Mouse (Mus musculus) G1E (cell line): ENCODE results near the gene Hic1.

Experiments
- CTCF ChIP-seq: IDR thresholded peaks from 2 replicates; pipeline ENCODE4 v1.5.1; 2012; ENCODE audit warnings: low read depth, low read length, inconsistent platforms, mixed read lengths
- GATA2 ChIP-seq: IDR thresholded peaks from 2 replicates; pipeline ENCODE4 v1.6.1; 2012; ENCODE audit warnings: low read depth, low read length, inconsistent platforms, borderline replicate concordance

DNA sequence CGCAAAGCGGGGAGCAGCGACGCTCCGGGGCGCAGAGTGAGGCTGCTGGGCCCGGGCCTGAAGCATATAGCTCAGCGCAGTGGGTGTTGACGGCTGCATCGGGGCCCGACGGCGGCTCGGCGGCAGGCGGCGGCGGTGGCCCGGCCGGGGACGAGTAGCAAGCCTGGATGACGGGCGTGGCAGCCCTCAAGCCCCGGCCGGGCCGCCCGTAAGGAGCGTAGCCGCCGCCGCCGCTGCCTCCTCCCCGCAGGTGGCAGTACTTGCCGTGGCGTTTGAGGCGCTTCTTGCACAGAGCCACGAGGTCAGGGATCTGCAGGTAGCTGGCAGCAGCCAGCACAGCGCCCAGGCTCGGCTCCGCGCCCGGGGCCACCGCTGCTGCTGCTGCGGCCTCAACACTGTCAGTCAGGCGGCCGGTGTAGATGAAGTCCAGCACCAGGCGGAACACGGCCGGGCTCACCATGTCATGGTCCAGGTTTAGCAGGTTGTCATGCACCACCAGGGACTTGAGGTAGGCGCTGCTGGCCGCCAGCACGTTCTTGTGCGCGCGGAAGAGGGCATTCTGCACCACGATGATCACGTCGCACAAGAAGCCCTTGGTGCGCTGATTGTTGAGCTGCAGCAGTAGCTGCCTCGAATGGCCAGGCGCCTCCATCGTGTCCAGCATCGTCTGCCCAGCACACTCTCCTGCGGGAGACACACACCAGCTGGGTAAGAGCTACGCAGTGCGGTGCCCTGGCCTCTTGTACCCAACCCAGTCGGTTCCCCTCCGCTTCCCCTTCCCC, 2.3 kb downstream of the Hic1 start:
- TF ChIP-seq CTCF (no peak), GATA2 (no peak)
